Mouse (Mus musculus) kidney, adult 9 months (tissue): ENCODE measurements around the gene Dap.

ENCODE experiments used
- DNase-seq: peaks from one replicate; pipeline ENCODE4 v3.0.0; 2022

Dap gene

GRCm38 (mm10) chr15:31305181-31305580 lies 81.1 kb downstream of the Dap start:
- no peak for DNase-seq

DNA sequence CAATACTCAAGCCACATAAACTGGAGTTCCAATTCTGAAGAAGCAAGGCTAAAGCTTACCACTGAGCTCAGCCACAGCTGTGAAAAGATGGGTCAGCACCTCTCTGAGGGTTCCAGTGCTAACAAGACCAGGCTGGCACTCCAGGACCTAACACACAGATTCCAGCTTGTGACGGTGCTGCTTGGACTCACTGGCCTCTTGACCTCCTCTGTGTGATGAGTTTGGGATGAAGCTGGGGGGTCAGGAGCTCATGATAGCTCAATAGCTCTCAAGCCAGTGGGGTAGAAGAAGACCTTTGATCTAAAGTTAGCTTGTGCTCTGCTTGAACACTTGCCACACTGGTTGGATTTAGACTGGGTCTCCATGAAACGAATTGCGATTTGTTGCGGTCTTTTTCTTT lies 82.6 kb downstream of the Dap start:
- DNase-seq, result peak; percentile 66

GRCm38 (mm10) chr15:31309526-31309925 lies 85.4 kb downstream of the Dap start:
- DNase-seq, result no peak

DNA sequence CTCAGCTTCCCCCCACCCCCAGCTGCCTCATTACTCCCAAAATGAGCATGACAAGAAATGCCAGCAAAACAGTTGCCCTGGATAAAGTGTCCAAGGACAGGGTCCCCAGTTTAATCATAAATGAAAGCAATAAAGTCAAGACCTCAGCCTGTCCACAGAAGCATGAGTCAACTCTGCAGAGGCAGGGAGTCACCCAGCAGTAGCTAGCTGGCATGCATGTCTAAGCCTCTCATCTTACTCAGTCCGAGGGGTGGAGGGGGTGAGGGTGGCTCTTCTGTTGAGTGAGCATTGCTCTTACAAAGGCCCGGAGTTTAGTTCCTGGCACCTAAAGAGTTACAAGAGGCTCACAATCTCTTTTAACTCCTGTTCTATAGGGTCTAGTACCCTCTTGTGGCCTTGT lies 87.9 kb downstream of the Dap start:
- no peak for DNase-seq

- peak; percentile 86 for DNase-seq
Measured at GRCm38 (mm10) chr15:31315630-31316231, 91.6 kb downstream of the Dap start.

DNA sequence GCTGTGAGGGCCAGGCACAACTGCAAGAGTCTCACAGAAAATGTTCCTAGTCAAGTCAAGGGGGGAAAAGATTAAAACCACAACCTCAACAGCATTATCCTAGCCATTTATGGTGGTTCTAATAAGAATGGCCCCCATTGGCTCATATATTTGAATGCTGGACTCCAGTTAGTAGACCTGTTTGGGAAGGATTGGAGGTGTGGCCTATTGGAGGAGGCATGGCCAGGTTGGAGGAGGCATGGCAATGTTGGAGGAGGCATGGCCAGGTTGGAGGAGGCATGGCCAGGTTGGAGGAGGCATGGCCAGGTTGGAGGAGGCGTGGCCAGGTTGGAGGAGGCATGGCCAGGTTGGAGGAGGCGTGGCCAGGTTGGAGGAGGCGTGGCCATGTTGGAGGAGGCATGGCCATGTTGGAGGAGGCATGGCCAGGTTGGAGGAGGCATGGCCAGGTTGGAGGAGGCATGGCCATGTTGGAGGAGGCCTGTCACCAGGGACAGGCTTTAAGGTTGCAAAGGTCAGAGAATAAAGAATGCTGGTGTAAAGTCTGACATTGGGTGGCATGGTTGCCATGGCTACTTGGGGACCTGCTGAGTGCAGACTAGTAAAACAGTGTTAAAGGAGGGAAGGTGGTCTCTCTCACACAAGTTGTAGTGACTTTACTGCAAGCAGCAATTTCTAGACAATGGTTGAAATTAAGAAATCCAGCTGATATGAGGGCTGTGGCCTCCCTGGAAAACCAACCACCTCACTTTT lies 93.1 kb downstream of the Dap start:
- DNase-seq, result no peak

DNA sequence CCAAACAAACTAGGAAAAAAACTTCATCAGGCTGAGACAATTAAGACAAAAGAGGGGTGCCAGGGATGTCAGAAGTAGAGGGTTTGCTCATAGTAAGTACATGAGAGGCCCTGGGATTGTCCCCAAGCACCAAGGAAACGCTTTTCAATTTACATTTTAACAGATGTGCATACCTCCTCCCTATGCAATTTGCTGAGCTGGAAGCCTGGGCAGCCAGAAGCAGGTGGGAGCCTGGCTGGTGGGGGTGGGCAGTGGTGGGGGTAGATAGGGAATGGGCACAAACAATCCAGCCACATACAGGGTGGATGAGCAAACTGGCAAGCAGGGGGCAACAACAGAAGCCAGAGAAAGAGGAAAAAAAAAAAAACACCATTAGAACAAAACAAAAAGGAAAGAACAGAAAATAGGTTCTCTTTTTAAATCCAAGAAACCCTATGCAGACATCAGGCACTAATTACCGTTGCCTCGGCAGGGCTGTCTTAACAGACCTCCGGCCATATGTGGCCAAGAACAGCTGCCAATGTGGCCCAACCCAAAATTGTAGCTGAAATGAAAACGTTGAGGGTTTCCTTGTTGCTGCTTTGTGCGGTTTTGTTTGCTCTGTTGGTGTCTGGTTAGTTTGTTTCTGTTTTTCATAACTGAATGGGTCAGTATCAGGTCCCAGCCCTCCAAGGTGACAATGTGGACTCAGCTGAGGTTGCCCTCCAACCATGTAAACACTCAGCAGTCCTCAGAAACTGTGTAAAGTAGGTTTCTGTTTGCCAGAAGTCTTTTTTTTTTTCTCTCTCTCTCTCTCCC lies 94.2 kb downstream of the Dap start:
- DNase-seq, result no peak

DNA sequence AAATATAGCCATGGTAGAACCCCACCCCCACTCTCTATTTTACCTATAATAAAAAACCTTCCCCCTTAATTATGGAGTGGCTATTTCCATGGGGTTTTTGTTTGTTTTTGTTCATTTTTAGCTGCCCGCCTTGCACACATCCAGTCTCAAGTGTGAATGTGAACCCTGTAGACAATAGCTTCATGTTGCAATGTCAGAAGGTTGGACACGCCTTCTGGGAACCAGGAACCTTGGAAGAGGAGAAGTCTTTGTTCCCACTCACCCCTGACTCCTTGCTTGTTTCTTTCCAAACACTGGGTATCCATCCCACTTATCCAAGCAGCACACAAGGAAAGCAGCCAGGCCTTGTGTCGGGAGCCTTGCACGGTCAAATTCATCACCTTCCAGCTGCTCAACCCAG lies 94.9 kb downstream of the Dap start:
- DNase-seq, result no peak

DNA sequence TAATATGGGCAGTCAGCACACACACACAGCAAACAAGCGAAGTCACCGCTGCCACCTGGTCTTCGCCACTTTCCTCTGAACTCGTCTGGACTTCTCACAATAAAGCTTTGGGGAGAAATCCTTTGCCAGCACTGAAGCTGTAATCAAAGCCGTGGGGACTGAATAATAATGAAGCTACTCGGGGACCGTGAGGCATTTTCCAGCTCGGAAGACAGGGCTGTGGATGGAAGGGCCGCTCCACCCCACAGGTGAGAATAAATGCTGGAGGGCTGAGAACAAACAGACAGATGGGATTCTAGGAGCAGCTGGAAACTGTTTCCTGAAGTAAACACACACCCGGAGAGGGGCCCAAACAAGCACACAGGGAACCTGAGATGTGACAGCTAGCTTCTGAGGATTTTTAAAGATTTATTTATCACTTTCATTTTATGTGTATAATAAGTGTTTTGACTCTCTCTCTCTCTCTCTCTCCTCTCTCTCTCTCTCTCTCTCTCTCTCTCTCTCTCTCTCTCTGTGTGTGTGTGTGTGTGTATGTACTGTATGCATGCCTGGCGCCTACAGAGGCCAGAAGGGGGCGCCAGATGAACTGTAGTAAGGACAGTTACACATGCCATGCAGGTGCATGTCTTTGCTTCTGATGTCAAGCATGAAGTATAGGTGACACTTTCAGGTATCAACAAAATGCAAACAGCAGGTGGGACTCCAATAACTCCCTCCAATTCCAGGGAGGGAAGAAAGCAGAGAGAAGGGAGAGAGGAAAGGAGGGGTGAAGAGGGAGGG lies 96.7 kb downstream of the Dap start:
- no peak for DNase-seq

DNA sequence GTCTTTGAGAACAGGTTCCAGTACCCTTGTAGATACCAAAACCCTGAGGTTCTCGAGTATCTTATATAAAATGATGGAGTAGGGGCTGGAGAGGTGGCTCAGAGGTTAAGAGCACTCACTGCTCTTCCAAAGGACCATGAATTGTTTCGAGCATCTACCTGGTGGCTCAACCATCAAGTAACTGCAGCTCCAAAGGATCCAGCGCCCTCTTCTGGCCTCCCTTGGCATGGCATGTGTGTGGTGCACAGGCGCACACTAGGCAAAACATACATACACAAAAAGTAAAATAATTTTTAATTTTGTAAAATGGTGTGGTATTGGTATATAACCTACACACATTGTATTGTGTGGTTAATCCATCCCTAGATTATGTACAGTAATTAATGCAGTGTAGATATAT lies 99.6 kb downstream of the Dap start:
- peak; percentile 55 for DNase-seq
